Mouse (Mus musculus): Measurements from ENCODE around the gene Mob3c.

DNA sequence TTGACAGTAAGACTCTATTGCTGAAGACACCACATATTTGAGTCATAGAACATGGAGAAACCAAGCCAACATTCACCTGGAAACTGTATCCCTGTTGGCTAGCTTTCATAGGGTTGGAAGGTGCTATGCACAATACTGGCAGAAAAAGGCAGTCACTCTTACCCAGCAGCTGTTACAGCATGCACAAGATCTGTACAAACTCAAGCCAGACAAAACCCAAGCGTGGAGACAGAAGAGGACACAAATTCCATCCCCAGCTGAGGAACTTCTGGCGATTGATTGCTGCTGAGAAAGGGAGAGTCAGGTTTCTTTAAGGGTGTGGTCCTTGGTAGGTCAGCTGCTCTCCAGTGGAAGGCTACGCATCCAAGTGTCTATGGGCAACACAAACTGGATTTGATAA is 7.7 kb upstream of the Mob3c start:
- TF ChIP-seq GATA1 (IDR thresholded peaks at IDR 0.05; ENCODE audit: borderline replicate concordance, low read length) (no peak), FLI1 (IDR thresholded peaks at IDR 0.05; ENCODE audit: low read length) (no peak)

All from megakaryocyte, embryonic 14.5 days (primary cell).